Mouse (Mus musculus) lung, adult 2 months (tissue): Measurements from ENCODE around the gene Upk1a. TPM values are rescaled to one million over a fixed set of nuclear protein-coding genes. Genes with fewer than 3 reads are reported as not detected.

Experiments
- DNase-seq: peaks from one replicate; pipeline ENCODE4 v3.0.0; 2022
- H3K4me1 ChIP-seq: fragments of 200-500 bp; 2 replicates; pipeline ENCODE4 v1.6.1; 2011; ENCODE audit warnings: low read length; ENCODE audit not compliant: control insufficient read depth, insufficient read depth
- H3K4me3 ChIP-seq: fragments of 200-500 bp; replicated peaks from 2 replicates; pipeline ENCODE3; 2011; ENCODE audit warnings: low read depth, mild to moderate bottlenecking, control low read depth, low read length; ENCODE audit errors: extremely low read depth
- CTCF ChIP-seq: fragments of 200-500 bp; IDR thresholded peaks from 2 replicates; pipeline ENCODE4 v1.5.1; 2011; ENCODE audit warnings: mild to moderate bottlenecking, low read length, control low read depth; ENCODE audit not compliant: insufficient read depth
- POLR2A ChIP-seq: fragments of 200-500 bp; IDR thresholded peaks from 2 replicates; pipeline ENCODE4 v1.6.1; 2011; ENCODE audit warnings: low read depth, mild to moderate bottlenecking, control low read depth, low read length, borderline replicate concordance; ENCODE audit errors: extremely low read depth
- WGBS: fragments of 180-500 bp; shearing (Covaris S2); methylation state at CpG from one replicate; pipeline ENCODE4 v1.1.7; 2018; 5-methylcytosine and 5-hydroxymethylcytosine counted together
- polyA plus RNA-seq: library from polyadenylated mRNA; depleted of rRNA; stranded (reverse); fragments of >200 nt; gene quantifications from 2 replicates; pipeline ENCODE4 v1.2.3, GENCODE M21; 2012

The Upk1a gene
- polyA plus RNA-seq, 1 experiment, result 8.5 TPM

- no peak for DNase-seq
- whole genome bisulfite sequencing, result 44% methylated on average over 8 of the region's 8 CpGs
- no peak overlapping the region for H3K4me3 ChIP-seq
- H3K4me1 ChIP-seq, result peaks cover 6% of the 10 kb centered on the region; the same call in 1 of the 2 replicates
- TF ChIP-seq POLR2A (no peak), CTCF (no peak)
Measured at GRCm38 (mm10) chr7:30604424-30604823, 8.2 kb downstream of the Upk1a start.

- peak; percentile 81 for DNase-seq
- 20% methylated on average over 3 of the region's 3 CpGs for WGBS
- TF ChIP-seq CTCF (no peak), POLR2A (peak; percentile 44; the same call in 1 of the 2 replicates)
- Histone ChIP-seq H3K4me3 (no peak overlapping the region), H3K4me1 (0 out of 2 replicates have a peak, but pooled peaks cover 4% of the 10 kb centered on the region)
Measured at GRCm38 (mm10) chr7:30602583-30602982, 10.1 kb downstream of the Upk1a start.

DNA sequence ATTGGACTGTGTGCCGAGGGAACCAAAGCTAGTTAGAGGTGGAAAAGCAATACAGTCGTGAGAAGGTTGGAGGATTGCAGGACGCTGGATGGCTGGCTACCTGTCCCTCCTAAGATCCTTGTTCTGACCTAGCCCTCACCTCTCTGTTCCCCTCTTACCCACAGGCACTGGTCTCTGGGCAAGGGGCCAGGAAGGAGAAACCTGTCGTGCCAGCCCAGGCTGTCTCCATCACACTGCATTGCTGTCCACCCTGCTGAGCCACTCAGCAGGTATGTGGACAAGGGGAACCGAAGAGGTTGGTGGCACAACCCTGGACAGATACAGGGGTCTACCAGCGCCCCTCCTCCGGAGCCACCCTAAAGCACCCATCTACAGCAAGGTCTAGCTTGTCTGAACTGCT lies 12.0 kb downstream of the Upk1a start:
- H3K4me3 ChIP-seq, result no peak overlapping the region
- 61% methylated on average over 7 of the region's 7 CpGs for WGBS
- 0 out of 2 replicates have a peak, but pooled peaks cover 4% of the 10 kb centered on the region for H3K4me1 ChIP-seq
- TF ChIP-seq POLR2A (no peak), CTCF (no peak)
- peak; percentile 75 for DNase-seq

DNA sequence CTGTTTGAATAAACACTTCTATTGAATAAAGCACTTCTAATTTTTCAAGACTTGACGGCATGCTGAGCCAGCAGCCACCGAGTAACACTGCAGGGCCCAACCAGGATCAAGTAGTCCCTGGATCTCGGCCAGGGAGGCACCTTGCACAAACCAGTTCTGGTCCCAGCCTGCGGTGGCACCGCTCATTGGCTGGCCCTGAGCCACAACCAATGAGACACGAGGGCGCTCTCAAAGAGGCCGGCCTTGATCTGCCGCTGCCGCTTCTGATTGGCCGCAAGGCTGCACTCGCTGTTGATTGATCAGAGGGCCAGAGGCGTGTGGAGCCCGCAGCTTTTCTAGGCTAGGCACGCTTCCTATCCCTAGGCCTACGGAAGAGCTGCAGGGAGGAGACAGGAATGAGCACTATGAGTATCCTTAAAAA lies 12.7 kb downstream of the Upk1a start:
- TF ChIP-seq CTCF (no peak), POLR2A (peak; percentile 42; the same call in 1 of the 2 replicates)
- peak; percentile 96 for DNase-seq
- no peak overlapping the region for H3K4me3 ChIP-seq
- 0 out of 2 replicates have a peak, but pooled peaks cover 4% of the 10 kb centered on the region for H3K4me1 ChIP-seq
- under 1% methylated on average over 16 of the region's 16 CpGs for WGBS

GRCm38 (mm10) chr7:30598786-30599185 lies 13.9 kb downstream of the Upk1a start, which contains the start of gene Zbtb32:
TSS of gene Zbtb32 (minus strand) at chr7:30598909.
- Histone ChIP-seq H3K4me3 (no peak within 1 kb of the TSS), H3K4me1 (0 out of 2 replicates have a peak, but pooled peaks cover 4% of the 10 kb centered on the region)
- DNase-seq, result no peak
- TF ChIP-seq POLR2A (no peak), CTCF (no peak)
- 87% methylated on average over 12 of the region's 12 CpGs for WGBS

- TF ChIP-seq POLR2A (no peak), CTCF (no peak)
- no peak for DNase-seq
- H3K4me3 ChIP-seq, result no peak overlapping the region
- H3K4me1 ChIP-seq, result peaks cover 7% of the 10 kb centered on the region
- 55% methylated on average over 5 of the region's 5 CpGs for WGBS
Measured at GRCm38 (mm10) chr7:30596811-30597210, 15.8 kb downstream of the Upk1a start.

- no peak for TF ChIP-seq CTCF
- no peak for TF ChIP-seq POLR2A
- DNase-seq, result no peak
- no peak overlapping the region for H3K4me3 ChIP-seq
- peaks cover 7% of the 10 kb centered on the region for H3K4me1 ChIP-seq
- WGBS, result 56% methylated on average over 5 of the region's 5 CpGs
Measured at GRCm38 (mm10) chr7:30596093-30596492, 16.6 kb downstream of the Upk1a start.

DNA sequence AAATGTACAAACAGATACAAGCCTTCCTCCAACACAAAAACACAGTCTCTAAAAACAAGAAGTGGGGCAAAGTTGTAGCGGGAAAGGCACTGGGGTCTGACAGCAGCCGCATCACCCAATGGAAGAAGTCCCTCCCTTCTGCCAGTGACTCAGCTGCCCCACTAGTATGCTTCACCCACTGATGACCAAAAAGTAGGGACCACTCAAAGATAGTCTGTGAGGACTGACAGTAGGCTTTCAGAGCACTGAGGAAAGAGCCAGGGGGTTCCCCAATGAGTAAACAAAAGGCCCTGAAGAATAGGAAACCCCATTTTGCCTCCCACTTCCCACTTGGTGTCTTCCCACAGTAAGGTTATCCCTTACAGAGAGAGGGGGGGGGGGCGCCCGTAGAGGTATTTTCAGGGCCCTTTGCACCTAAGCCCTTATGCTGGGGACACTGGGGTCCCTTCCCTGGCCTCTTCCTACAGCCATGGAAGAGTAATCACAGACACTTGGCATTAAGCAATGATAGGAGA lies 18.1 kb downstream of the Upk1a start:
- 57% methylated on average over 4 of the region's 4 CpGs for WGBS
- no peak for DNase-seq
- H3K4me1 ChIP-seq, result peaks cover 8% of the 10 kb centered on the region
- no peak overlapping the region for H3K4me3 ChIP-seq
- TF ChIP-seq CTCF (no peak), POLR2A (no peak)

DNA sequence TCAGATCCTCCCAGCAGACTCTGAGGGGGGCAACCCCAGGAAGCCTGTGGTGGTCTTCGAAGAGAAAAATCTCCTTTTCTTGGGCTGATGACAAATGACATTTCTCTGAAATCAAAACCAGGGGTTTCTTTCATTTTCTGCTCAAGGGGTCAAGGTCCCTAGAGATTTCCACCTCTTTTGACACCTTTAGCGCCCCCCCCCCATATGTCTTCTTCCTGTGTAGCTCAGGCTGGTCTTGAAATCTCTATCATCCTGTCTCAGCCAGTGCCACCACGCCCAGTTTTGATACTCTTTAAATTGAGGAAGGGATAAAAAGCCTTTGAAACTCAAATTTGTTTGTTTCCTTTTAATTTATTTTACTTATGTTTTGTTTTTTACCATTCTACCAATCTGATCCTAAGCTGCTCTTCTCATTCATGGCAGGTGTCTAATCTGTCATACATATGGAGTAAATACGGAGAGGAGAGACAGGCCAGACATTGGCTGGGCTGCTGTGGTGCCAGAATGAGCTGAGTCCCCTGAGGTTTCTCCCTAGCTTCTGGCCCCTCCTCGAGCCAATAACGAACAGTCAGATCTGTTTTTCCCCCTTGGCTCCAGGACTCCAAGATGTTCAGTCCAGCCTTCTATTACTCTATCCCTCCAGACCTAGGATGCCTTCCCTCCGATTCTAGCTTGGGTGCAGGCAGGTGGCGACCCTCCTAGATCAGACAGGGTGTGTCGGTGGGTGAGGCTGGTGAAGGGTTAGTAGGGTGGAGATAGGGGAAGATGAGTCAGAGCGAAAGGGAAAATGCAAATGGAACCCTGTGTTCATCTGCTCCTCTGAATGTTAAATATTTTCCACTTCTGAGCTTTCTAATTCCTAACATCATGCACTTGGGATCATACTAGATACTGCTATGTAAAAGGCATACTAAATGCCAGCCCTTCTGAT lies 18.8 kb downstream of the Upk1a start:
- no peak overlapping the region for H3K4me3 ChIP-seq
- peaks cover 8% of the 10 kb centered on the region for H3K4me1 ChIP-seq
- DNase-seq, result no peak
- TF ChIP-seq POLR2A (no peak), CTCF (no peak)
- WGBS, result 62% methylated on average over 10 of the region's 10 CpGs
